Mouse (Mus musculus) kidney, adult 2 months (tissue): ENCODE results near the gene Cela3b.

Experiments
- CTCF ChIP-seq: fragments of 200-500 bp; conservative IDR thresholded peaks from 2 replicates; pipeline ENCODE4 v1.5.1; 2011; ENCODE audit warnings: low read depth, mild to moderate bottlenecking, control low read depth, low read length, moderate library complexity, mixed read lengths; ENCODE audit not compliant: insufficient read depth, insufficient read length
- POLR2A ChIP-seq: fragments of 200-500 bp; IDR thresholded peaks from one replicate; pipeline ENCODE4 v1.6.1; 2011; ENCODE audit warnings: low read depth, low read length, control low read depth

DNA sequence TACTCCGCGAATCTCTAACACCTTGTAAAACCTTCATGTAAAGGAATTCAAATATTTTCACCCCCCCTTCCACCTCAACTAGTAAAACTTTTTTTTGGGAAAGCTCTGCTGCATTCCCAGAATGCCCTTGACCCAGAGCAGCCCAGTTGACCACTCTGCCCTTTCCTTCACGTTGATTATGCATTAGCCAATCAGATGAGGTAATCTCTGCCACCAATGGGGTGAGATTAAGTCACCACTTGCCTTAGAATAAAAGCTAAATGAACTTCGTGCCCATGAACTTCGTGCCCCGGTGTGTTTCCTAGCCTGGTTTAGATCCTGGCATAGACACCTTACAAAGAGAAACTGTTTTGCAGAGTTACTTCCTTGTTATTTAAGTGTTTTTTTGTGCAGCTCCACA lies 41.4 kb downstream of the Cela3b start:
- TF ChIP-seq CTCF (no peak), POLR2A (no peak)
